Mouse (Mus musculus): Measurements from ENCODE around the gene Nsun2. TPM values are rescaled to one million over a fixed set of nuclear protein-coding genes. Genes with fewer than 3 reads are reported as not detected.

Nsun2 gene
- polyA plus RNA-seq, 1 experiment from 2014 or later, result 89.2 TPM

GRCm38 (mm10) chr13:69522161-69522791, 11.3 kb upstream of the Nsun2 start:
- H3K9ac ChIP-seq (ENCODE audit: low read length), result no peak overlapping the region
- no peaks in the 10 kb centered on the region for H3K9me3 ChIP-seq (ENCODE audit: control insufficient read depth, low read length)
- peaks cover 41% of the 10 kb centered on the region for H3K4me1 ChIP-seq (replicated peaks; ENCODE audit: control insufficient read depth, insufficient read depth, low read length)
- H3K4me2 ChIP-seq (ENCODE audit: low read depth, low read length), result no peak overlapping the region
- WGBS, result 93% methylated on average over 1 of the region's 1 CpGs
- H3K4me3 ChIP-seq (ENCODE audit: low read length), result no peak overlapping the region
- no peaks in the 10 kb centered on the region for H3K36me3 ChIP-seq (ENCODE audit: control insufficient read depth, insufficient read depth, low read length)
- no peak for ATAC-seq (ENCODE audit: low read depth)
- no peaks in the 10 kb centered on the region for H3K27me3 ChIP-seq (ENCODE audit: control insufficient read depth, insufficient read depth, low read depth, low read length)
- no peak overlapping the region for H3K27ac ChIP-seq (ENCODE audit: low read length)

DNA sequence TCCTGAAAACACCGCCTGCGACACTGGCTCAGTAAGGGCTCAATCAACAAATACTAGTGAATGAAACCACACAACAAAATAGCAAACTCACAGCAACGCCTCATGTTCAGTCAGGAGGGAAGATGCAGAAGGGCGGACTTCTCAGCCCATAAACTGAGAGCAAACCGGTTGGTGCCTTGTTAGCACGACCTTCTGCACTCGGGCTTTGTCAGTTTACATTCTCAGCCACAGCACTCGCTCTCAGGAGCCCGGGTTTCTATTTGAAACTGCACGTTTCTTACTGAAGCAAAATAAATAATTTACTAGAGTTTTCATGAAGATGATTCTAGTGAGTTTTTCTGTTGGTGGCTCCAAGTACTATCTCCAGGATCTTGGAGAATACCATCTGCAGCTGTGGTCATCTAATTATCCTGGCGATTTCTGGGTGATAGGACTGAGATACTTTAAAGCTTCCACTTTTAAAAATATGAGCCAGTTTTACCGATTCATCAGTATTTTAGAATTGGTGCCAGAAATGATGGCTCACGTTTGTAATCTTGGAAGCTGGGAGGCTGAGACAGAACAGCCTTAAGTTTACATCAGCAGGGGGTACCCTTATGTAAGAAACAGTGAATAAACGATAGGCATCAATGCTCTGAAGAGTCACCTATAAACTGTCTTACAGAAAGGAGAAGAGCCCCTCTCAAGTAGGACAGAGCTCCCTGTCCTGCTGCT, 9.9 kb upstream of the Nsun2 start:
- peaks cover 39% of the 10 kb centered on the region for H3K4me1 ChIP-seq (replicated peaks; ENCODE audit: control insufficient read depth, insufficient read depth, low read length)
- WGBS, result 31% methylated on average over 14 of the region's 14 CpGs
- no peaks in the 10 kb centered on the region for H3K27me3 ChIP-seq (ENCODE audit: control insufficient read depth, insufficient read depth, low read depth, low read length)
- H3K4me3 ChIP-seq (ENCODE audit: low read length), result no peak overlapping the region
- no peak for ATAC-seq (ENCODE audit: low read depth)
- no peaks in the 10 kb centered on the region for H3K9me3 ChIP-seq (ENCODE audit: control insufficient read depth, low read length)
- H3K4me2 ChIP-seq (ENCODE audit: low read depth, low read length), result no peak overlapping the region
- H3K27ac ChIP-seq (ENCODE audit: low read length), result no peak overlapping the region
- H3K9ac ChIP-seq (ENCODE audit: low read length), result no peak overlapping the region
- H3K36me3 ChIP-seq (ENCODE audit: control insufficient read depth, insufficient read depth, low read length), result no peaks in the 10 kb centered on the region

- Histone ChIP-seq H3K4me2 (ENCODE audit: low read depth, low read length) (no peak overlapping the region), H3K36me3 (ENCODE audit: control insufficient read depth, insufficient read depth, low read length) (no peaks in the 10 kb centered on the region; the same call in 1 of the 2 replicates), H3K27me3 (ENCODE audit: control insufficient read depth, insufficient read depth, low read depth, low read length) (no peaks in the 10 kb centered on the region), H3K4me1 (replicated peaks; ENCODE audit: control insufficient read depth, insufficient read depth, low read length) (peaks cover 41% of the 10 kb centered on the region), H3K9me3 (ENCODE audit: control insufficient read depth, low read length) (no peaks in the 10 kb centered on the region), H3K4me3 (ENCODE audit: low read length) (no peak overlapping the region), H3K27ac (ENCODE audit: low read length) (no peak overlapping the region), H3K9ac (ENCODE audit: low read length) (no peak overlapping the region)
- no peak for ATAC-seq (ENCODE audit: low read depth)
- WGBS, result 61% methylated on average over 2 of the region's 2 CpGs
Measured at GRCm38 (mm10) chr13:69524158-69524530, 9.4 kb upstream of the Nsun2 start.

GRCm38 (mm10) chr13:69525867-69526266, 7.7 kb upstream of the Nsun2 start:
- ATAC-seq (ENCODE audit: low read depth), result peak; percentile 41; the same call in 1 of the 2 replicates
- Histone ChIP-seq H3K4me1 (replicated peaks; ENCODE audit: control insufficient read depth, insufficient read depth, low read length) (peaks cover 43% of the 10 kb centered on the region), H3K4me2 (ENCODE audit: low read depth, low read length) (peak overlapping the region; percentile 27; the same call in 1 of the 2 replicates), H3K4me3 (ENCODE audit: low read length) (no peak overlapping the region), H3K9me3 (ENCODE audit: control insufficient read depth, low read length) (no peaks in the 10 kb centered on the region), H3K36me3 (ENCODE audit: control insufficient read depth, insufficient read depth, low read length) (no peaks in the 10 kb centered on the region; the same call in 1 of the 2 replicates), H3K9ac (ENCODE audit: low read length) (no peak overlapping the region), H3K27me3 (ENCODE audit: control insufficient read depth, insufficient read depth, low read depth, low read length) (no peaks in the 10 kb centered on the region), H3K27ac (ENCODE audit: low read length) (peak overlapping the region; percentile 51; the same call in 1 of the 2 replicates)
- WGBS, result 48% methylated on average over 4 of the region's 4 CpGs

- H3K27me3 ChIP-seq (ENCODE audit: control insufficient read depth, insufficient read depth, low read depth, low read length), result no peaks in the 10 kb centered on the region
- ATAC-seq (ENCODE audit: low read depth), result no peak
- H3K4me3 ChIP-seq (ENCODE audit: low read length), result no peak overlapping the region
- WGBS, result 72% methylated on average over 7 of the region's 7 CpGs
- H3K9me3 ChIP-seq (ENCODE audit: control insufficient read depth, low read length), result no peaks in the 10 kb centered on the region
- H3K4me2 ChIP-seq (ENCODE audit: low read depth, low read length), result no peak overlapping the region
- no peak overlapping the region for H3K9ac ChIP-seq (ENCODE audit: low read length)
- H3K27ac ChIP-seq (ENCODE audit: low read length), result no peak overlapping the region
- H3K36me3 ChIP-seq (ENCODE audit: control insufficient read depth, insufficient read depth, low read length), result no peaks in the 10 kb centered on the region; the same call in 1 of the 2 replicates
- H3K4me1 ChIP-seq (replicated peaks; ENCODE audit: control insufficient read depth, insufficient read depth, low read length), result peaks cover 50% of the 10 kb centered on the region
Measured at GRCm38 (mm10) chr13:69528531-69528930, 5.0 kb upstream of the Nsun2 start.

DNA sequence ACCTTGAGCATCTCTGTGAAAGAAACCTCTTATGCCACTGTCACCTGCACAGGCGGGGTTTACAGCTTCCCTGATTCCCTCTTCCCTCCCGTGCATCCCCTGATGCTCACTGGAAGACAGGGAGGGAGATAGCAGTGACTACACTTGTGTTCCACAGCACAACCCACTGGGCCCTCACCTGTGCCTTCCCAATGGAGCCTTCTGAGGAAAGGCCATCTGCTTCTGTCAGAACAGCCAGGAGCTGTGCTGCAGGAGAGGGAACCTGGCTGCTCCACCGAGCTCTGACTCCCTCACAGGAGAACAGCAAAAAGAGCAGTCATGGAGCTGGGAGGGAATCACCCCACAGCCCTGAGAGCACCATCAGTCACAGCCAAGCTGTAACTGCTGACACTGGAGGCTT, 3.4 kb upstream of the Nsun2 start:
- WGBS, result 65% methylated on average over 3 of the region's 3 CpGs
- Histone ChIP-seq H3K9me3 (ENCODE audit: control insufficient read depth, low read length) (no peaks in the 10 kb centered on the region), H3K4me1 (replicated peaks; ENCODE audit: control insufficient read depth, insufficient read depth, low read length) (peaks cover 36% of the 10 kb centered on the region), H3K27me3 (ENCODE audit: control insufficient read depth, insufficient read depth, low read depth, low read length) (no peaks in the 10 kb centered on the region), H3K4me3 (ENCODE audit: low read length) (no peak overlapping the region), H3K9ac (ENCODE audit: low read length) (no peak overlapping the region), H3K27ac (ENCODE audit: low read length) (no peak overlapping the region), H3K36me3 (ENCODE audit: control insufficient read depth, insufficient read depth, low read length) (no peaks in the 10 kb centered on the region; the same call in 1 of the 2 replicates), H3K4me2 (ENCODE audit: low read depth, low read length) (no peak overlapping the region)
- no peak for ATAC-seq (ENCODE audit: low read depth)

- Histone ChIP-seq H3K9me3 (ENCODE audit: control insufficient read depth, low read length) (no peaks in the 10 kb centered on the region), H3K36me3 (ENCODE audit: control insufficient read depth, insufficient read depth, low read length) (no peaks in the 10 kb centered on the region; the same call in 1 of the 2 replicates), H3K27me3 (ENCODE audit: control insufficient read depth, insufficient read depth, low read depth, low read length) (no peaks in the 10 kb centered on the region), H3K9ac (ENCODE audit: low read length) (peak overlapping the region; percentile 47), H3K4me3 (ENCODE audit: low read length) (no peak overlapping the region), H3K4me2 (ENCODE audit: low read depth, low read length) (peak overlapping the region; percentile 79), H3K27ac (ENCODE audit: low read length) (no peak overlapping the region), H3K4me1 (replicated peaks; ENCODE audit: control insufficient read depth, insufficient read depth, low read length) (peaks cover 37% of the 10 kb centered on the region)
- ATAC-seq (ENCODE audit: low read depth), result no peak
- WGBS, result 81% methylated on average over 6 of the region's 6 CpGs
Measured at GRCm38 (mm10) chr13:69530951-69531350, 2.6 kb upstream of the Nsun2 start.

- Histone ChIP-seq H3K4me2 (ENCODE audit: low read depth, low read length) (peak overlapping the region; percentile 79), H3K4me3 (ENCODE audit: low read length) (peak overlapping the region; percentile 69), H3K4me1 (replicated peaks; ENCODE audit: control insufficient read depth, insufficient read depth, low read length) (peaks cover 32% of the 10 kb centered on the region), H3K36me3 (ENCODE audit: control insufficient read depth, insufficient read depth, low read length) (no peaks in the 10 kb centered on the region; the same call in 1 of the 2 replicates), H3K27ac (ENCODE audit: low read length) (no peak overlapping the region), H3K9ac (ENCODE audit: low read length) (peak overlapping the region; percentile 47), H3K9me3 (ENCODE audit: control insufficient read depth, low read length) (no peaks in the 10 kb centered on the region), H3K27me3 (ENCODE audit: control insufficient read depth, insufficient read depth, low read depth, low read length) (no peaks in the 10 kb centered on the region)
- no peak for ATAC-seq (ENCODE audit: low read depth)
- 31% methylated on average over 6 of the region's 6 CpGs for WGBS
Measured at GRCm38 (mm10) chr13:69531431-69531830, 2.1 kb upstream of the Nsun2 start.

DNA sequence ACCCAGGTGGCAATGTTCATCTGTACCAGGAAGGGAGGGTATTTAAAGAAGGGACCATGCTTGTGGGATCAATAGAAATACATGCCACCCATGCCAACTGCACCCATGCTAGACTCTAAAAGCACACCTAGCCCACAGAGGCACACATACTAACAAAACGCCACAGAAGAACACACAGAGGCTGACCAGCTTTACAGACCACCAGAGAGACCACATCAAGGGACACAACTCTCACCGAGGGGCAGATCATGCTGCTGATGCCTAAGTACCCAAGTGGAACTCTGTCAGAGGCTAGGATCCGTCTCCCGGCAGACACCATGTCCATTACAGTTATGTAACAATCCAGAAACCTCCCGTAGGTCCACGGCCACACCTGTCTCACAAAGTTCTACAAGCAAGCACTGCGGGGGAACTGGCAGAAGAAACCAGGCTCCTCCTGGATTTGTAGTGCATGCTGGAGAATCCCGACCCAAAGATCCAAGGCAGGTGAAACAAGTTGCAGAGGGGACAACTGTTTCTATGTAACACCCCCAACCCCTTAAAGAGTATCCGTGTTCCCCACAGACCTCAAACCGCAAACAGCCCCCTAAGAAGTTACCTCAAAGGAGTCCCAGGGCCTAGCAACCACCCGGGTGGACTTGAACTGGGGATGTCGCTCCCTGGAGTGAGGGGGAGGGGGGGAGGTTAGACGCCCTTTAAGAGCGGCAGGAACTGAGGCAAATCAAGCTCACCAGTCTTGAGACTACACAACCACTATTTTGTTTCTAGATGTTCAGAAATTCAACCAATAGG, 1.2 kb upstream of the Nsun2 start:
- no peak for ATAC-seq (ENCODE audit: low read depth)
- peaks cover 31% of the 10 kb centered on the region for H3K4me1 ChIP-seq (replicated peaks; ENCODE audit: control insufficient read depth, insufficient read depth, low read length)
- H3K27me3 ChIP-seq (ENCODE audit: control insufficient read depth, insufficient read depth, low read depth, low read length), result no peaks in the 10 kb centered on the region
- H3K4me2 ChIP-seq (ENCODE audit: low read depth, low read length), result peak overlapping the region; percentile 79
- H3K9me3 ChIP-seq (ENCODE audit: control insufficient read depth, low read length), result no peaks in the 10 kb centered on the region
- no peak overlapping the region for H3K27ac ChIP-seq (ENCODE audit: low read length)
- 10% methylated on average over 14 of the region's 14 CpGs for WGBS
- peak overlapping the region; percentile 85 for H3K9ac ChIP-seq (ENCODE audit: low read length)
- peak overlapping the region; percentile 69 for H3K4me3 ChIP-seq (ENCODE audit: low read length)
- no peaks in the 10 kb centered on the region; the same call in 1 of the 2 replicates for H3K36me3 ChIP-seq (ENCODE audit: control insufficient read depth, insufficient read depth, low read length)
